Mouse (Mus musculus): ENCODE data around the gene Plekhg1. TPM values are rescaled to one million over a fixed set of nuclear protein-coding genes. Genes with fewer than 3 reads are reported as not detected.

The Plekhg1 gene
- total RNA-seq, 4 experiments from 2014 or later: 5.9 to 8.6 (median 7.2) TPM

- no peak for DNase-seq (ENCODE audit: low spot score)
These were observed 151.5 kb downstream of the Plekhg1 start for GRCm38 (mm10) chr10:3891381-3892263.

- no peak for DNase-seq (ENCODE audit: low spot score)
These were observed 152.2 kb downstream of the Plekhg1 start for GRCm38 (mm10) chr10:3892368-3892767.

- DNase-seq (ENCODE audit: low spot score): peak; percentile 27
These were observed 157.9 kb downstream of the Plekhg1 start for GRCm38 (mm10) chr10:3898068-3898467.

GRCm38 (mm10) chr10:3900416-3900956 is 160.3 kb downstream of the Plekhg1 start:
- no peak for DNase-seq (ENCODE audit: low spot score)

GRCm38 (mm10) chr10:3905747-3906146 is 165.6 kb downstream of the Plekhg1 start:
- DNase-seq (ENCODE audit: low spot score): no peak

GRCm38 (mm10) chr10:3914104-3914503 is 173.9 kb downstream of the Plekhg1 start:
- DNase-seq (ENCODE audit: low spot score): no peak

GRCm38 (mm10) chr10:3920368-3921152 is 180.4 kb downstream of the Plekhg1 start:
- DNase-seq (ENCODE audit: low spot score): no peak

- DNase-seq (ENCODE audit: low spot score): no peak
These were observed 187.9 kb downstream of the Plekhg1 start for GRCm38 (mm10) chr10:3928008-3928545.

- DNase-seq (ENCODE audit: low spot score): no peak
These were observed 191.7 kb downstream of the Plekhg1 start for GRCm38 (mm10) chr10:3931831-3932230.

GRCm38 (mm10) chr10:3933311-3933940 is 193.3 kb downstream of the Plekhg1 start:
- no peak for DNase-seq (ENCODE audit: low spot score)

GRCm38 (mm10) chr10:3936864-3937263 is 196.7 kb downstream of the Plekhg1 start:
- DNase-seq (ENCODE audit: low spot score): no peak

GRCm38 (mm10) chr10:3939895-3940595 is 199.9 kb downstream of the Plekhg1 start:
- DNase-seq (ENCODE audit: low spot score): no peak

GRCm38 (mm10) chr10:3940596-3940975 is 200.4 kb downstream of the Plekhg1 start:
- no peak for DNase-seq (ENCODE audit: low spot score)

- DNase-seq (ENCODE audit: low spot score): peak; percentile 65
These were observed 201.0 kb downstream of the Plekhg1 start for GRCm38 (mm10) chr10:3941054-3941757.

GRCm38 (mm10) chr10:3942289-3942688 is 202.1 kb downstream of the Plekhg1 start:
- DNase-seq (ENCODE audit: low spot score): no peak

- peak; percentile 83 for DNase-seq (ENCODE audit: low spot score)
These were observed 203.6 kb downstream of the Plekhg1 start for GRCm38 (mm10) chr10:3943492-3944395.

- DNase-seq (ENCODE audit: low spot score): no peak
These were observed 206.7 kb downstream of the Plekhg1 start for GRCm38 (mm10) chr10:3946871-3947270.

- DNase-seq (ENCODE audit: low spot score): no peak
These were observed 207.2 kb downstream of the Plekhg1 start for GRCm38 (mm10) chr10:3947346-3947745.

- DNase-seq (ENCODE audit: low spot score): no peak
These were observed 209.1 kb downstream of the Plekhg1 start for GRCm38 (mm10) chr10:3949306-3949705.
